Mouse (Mus musculus) kidney, adult 18-20 months (tissue): ENCODE measurements at regions not wholly inside any gene's neighbourhood (a gene's known extent, or its start where the extent isn't known, plus 50 kb on each side); places are given as distances from the start of the nearest gene placed in this dataset.

ENCODE experiments used
- DNase-seq: peaks from one replicate; pipeline ENCODE4 v3.0.0; 2021

GRCm38 (mm10) chr2:18445809-18446208 is 53.2 kb upstream of the Dnajc1 start:
- no peak for DNase-seq
